13 mouse cellular contexts compared by ENCODE assay signal in the genomic region with DNA sequence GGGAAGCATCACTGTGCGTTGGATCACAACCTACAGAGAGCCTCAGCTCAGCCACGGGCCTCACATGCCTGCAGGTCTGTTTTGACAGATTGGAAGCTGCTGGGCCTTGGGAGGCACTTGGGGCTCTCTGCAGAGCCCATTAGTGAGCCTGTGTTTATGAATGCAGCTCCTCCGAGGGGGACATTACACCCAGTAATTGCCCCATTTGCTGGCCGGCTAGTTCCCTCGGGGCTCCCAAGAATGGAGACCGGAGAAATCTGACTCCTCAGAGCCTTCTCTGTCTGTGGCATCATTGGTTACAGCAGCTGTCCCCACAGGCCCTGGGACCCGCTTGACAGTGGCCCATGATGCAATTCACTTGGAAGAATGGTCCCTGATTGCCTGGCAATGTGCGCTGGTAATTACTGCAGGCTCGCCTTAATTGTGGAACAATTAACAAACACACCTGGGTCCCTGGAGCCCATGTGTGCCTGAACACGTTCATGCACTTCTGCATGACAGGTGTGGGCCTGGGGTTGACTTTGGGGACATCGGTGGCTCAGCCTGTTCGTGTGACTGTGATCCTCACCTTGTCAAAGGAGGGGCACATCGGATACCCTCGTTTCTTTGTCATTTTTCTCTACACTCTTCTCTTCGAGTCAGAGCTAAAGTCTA. TPM values are rescaled to one million over a fixed set of nuclear protein-coding genes. Genes with fewer than 3 reads are reported as not detected.
DNase-seq lines count a peak whose midpoint lies in the region; ATAC-seq and TF ChIP-seq lines count a peak whose summit lies in the region.
"Had no signal": no experiment of that assay in that cellular context is flagged by ENCODE, and none has a peak within 500 bp of the region (broad histone marks: within the 10 kb centered on the region; RNA-seq: fewer than 3 reads in every experiment).

No protein-coding gene starts in this region.

- no peak for TF ChIP-seq POLR2A in kidney, adult 2 months (IDR thresholded peaks at IDR 0.05; ENCODE audit: low read depth, low read length)

- H3K9ac ChIP-seq in embryonic facial prominence, embryonic 14.5 days (ENCODE audit: low read depth, low read length) = no peak overlapping the region
- no peak overlapping the region for H3K9ac ChIP-seq in forebrain, embryonic 16.5 days (replicated peaks; ENCODE audit: low read depth, low read length)
- H3K9ac ChIP-seq in limb, embryonic 11.5 days (ENCODE audit: low read length) = no peak overlapping the region
- 0 out of 2 replicates have a peak overlapping the region, but pooled peaks have one; percentile 31 for H3K9ac ChIP-seq in neural tube, embryonic 13.5 days

- peak; percentile 71 for DNase-seq in embryonic facial prominence, embryonic 14.5 days (ENCODE audit: low spot score)
- peak; percentile 43 for DNase-seq in limb, embryonic 11.5 days (ENCODE audit: low spot score)
- DNase-seq in spleen, adult 12 weeks (ENCODE audit: low spot score) = no peak
- no peak for DNase-seq in kidney, adult 2 months
- no peak for DNase-seq in cerebellum, postnatal 4 days (ENCODE audit: low spot score in 2 of 2)
- DNase-seq: adrenal gland, adult 8-10 months; kidney, postnatal 4 days; spleen, adult 18-20 months had no signal

- TF ChIP-seq CTCF in kidney, adult 2 months (conservative IDR thresholded peaks at IDR 0.05; ENCODE audit: insufficient read depth, insufficient read length, low read depth, low read length) = no peak

- ATAC-seq in embryonic facial prominence, embryonic 14.5 days (ENCODE audit: low read depth) = peak; percentile 89
- peak; percentile 37 for ATAC-seq in forebrain, embryonic 16.5 days
- ATAC-seq in limb, embryonic 11.5 days (ENCODE audit: insufficient number of reproducible peaks, low FRiP score, low TSS enrichment, low read depth) = 0 out of 2 replicates have a peak, but pooled peaks have one; percentile 41
- peak; percentile 85 for ATAC-seq in neural tube, embryonic 13.5 days (ENCODE audit: low read depth)

- no peak overlapping the region for H3K4me2 ChIP-seq in embryonic facial prominence, embryonic 14.5 days (ENCODE audit: low read depth, low read length)
- H3K4me2 ChIP-seq in forebrain, embryonic 16.5 days (ENCODE audit: low read length) = no peak overlapping the region
- H3K4me2 ChIP-seq in limb, embryonic 11.5 days (ENCODE audit: low read depth, severe bottlenecking) = no peak overlapping the region
- no peak overlapping the region for H3K4me2 ChIP-seq in neural tube, embryonic 13.5 days

- H3K4me3 ChIP-seq in embryonic facial prominence, embryonic 14.5 days (ENCODE audit: low read depth, low read length) = no peak overlapping the region
- H3K4me3 ChIP-seq in forebrain, embryonic 16.5 days (replicated peaks; ENCODE audit: low read length) = no peak overlapping the region
- no peak overlapping the region for H3K4me3 ChIP-seq in limb, embryonic 11.5 days (ENCODE audit: low read depth, low read length)
- no peak overlapping the region for H3K4me3 ChIP-seq in neural tube, embryonic 13.5 days
- no peak overlapping the region for H3K4me3 ChIP-seq in kidney, adult 2 months (ENCODE audit: insufficient read depth, low read depth, low read length)
- H3K4me3 ChIP-seq: heart, embryonic 10.5 days; left cerebral cortex, adult 2 months had no signal

- H3K27ac ChIP-seq in embryonic facial prominence, embryonic 14.5 days (replicated peaks; ENCODE audit: low read depth, low read length) = no peak overlapping the region
- 0 out of 2 replicates have a peak overlapping the region, but pooled peaks have one; percentile 16 for H3K27ac ChIP-seq in forebrain, embryonic 16.5 days (ENCODE audit: low read length)
- no peak overlapping the region for H3K27ac ChIP-seq in limb, embryonic 11.5 days (replicated peaks; ENCODE audit: low read depth, low read length)
- peak overlapping the region; percentile 89 for H3K27ac ChIP-seq in neural tube, embryonic 13.5 days (replicated peaks)
- H3K27ac ChIP-seq in kidney, adult 2 months (ENCODE audit: insufficient read depth, low read depth, low read length) = no peak overlapping the region
- H3K27ac ChIP-seq: heart, embryonic 10.5 days; left cerebral cortex, adult 2 months had no signal

- H3K9me3 ChIP-seq in embryonic facial prominence, embryonic 14.5 days (ENCODE audit: control insufficient read depth, low read length) = no peaks in the 10 kb centered on the region
- no peaks in the 10 kb centered on the region for H3K9me3 ChIP-seq in forebrain, embryonic 16.5 days (ENCODE audit: control insufficient read depth, low read length)
- no peaks in the 10 kb centered on the region for H3K9me3 ChIP-seq in limb, embryonic 11.5 days (ENCODE audit: control insufficient read depth, low read length)
- H3K9me3 ChIP-seq in neural tube, embryonic 13.5 days = no peaks in the 10 kb centered on the region
- H3K9me3 ChIP-seq: heart, embryonic 10.5 days had no signal

- 40% methylated on average over 15 of the region's 15 CpGs for WGBS in embryonic facial prominence, embryonic 14.5 days
- 32% methylated on average over 15 of the region's 15 CpGs for WGBS in forebrain, embryonic 16.5 days
- 30% methylated on average over 15 of the region's 15 CpGs for WGBS in limb, embryonic 11.5 days
- WGBS in neural tube, embryonic 13.5 days = 19% methylated on average over 15 of the region's 15 CpGs
- WGBS in kidney, adult 2 months = 61% methylated on average over 15 of the region's 15 CpGs

- H3K36me3 ChIP-seq in embryonic facial prominence, embryonic 14.5 days (ENCODE audit: control insufficient read depth, insufficient read depth, low read length) = peaks cover 59% of the 10 kb centered on the region
- H3K36me3 ChIP-seq in forebrain, embryonic 16.5 days (ENCODE audit: control insufficient read depth, insufficient read depth) = no peaks in the 10 kb centered on the region
- H3K36me3 ChIP-seq in limb, embryonic 11.5 days (ENCODE audit: control insufficient read depth, insufficient read depth, low read length) = peaks cover 3% of the 10 kb centered on the region
- peaks cover 75% of the 10 kb centered on the region for H3K36me3 ChIP-seq in neural tube, embryonic 13.5 days
- peaks cover 1% of the 10 kb centered on the region for H3K36me3 ChIP-seq in kidney, adult 2 months (ENCODE audit: control insufficient read depth, insufficient read depth, low read length)

- H3K4me1 ChIP-seq in embryonic facial prominence, embryonic 14.5 days (ENCODE audit: control insufficient read depth, insufficient read depth, low read length) = no peaks in the 10 kb centered on the region
- H3K4me1 ChIP-seq in forebrain, embryonic 16.5 days (replicated peaks; ENCODE audit: control insufficient read depth, insufficient read depth, low read length) = peaks cover 13% of the 10 kb centered on the region
- H3K4me1 ChIP-seq in limb, embryonic 11.5 days (ENCODE audit: control insufficient read depth, insufficient read depth, low read length) = 0 out of 2 replicates have a peak, but pooled peaks cover 3% of the 10 kb centered on the region
- H3K4me1 ChIP-seq in neural tube, embryonic 13.5 days (replicated peaks) = peaks cover 58% of the 10 kb centered on the region
- no peaks in the 10 kb centered on the region for H3K4me1 ChIP-seq in kidney, adult 2 months (ENCODE audit: control insufficient read depth, insufficient read depth, low read length)

- no peaks in the 10 kb centered on the region for H3K27me3 ChIP-seq in embryonic facial prominence, embryonic 14.5 days (replicated peaks; ENCODE audit: control insufficient read depth, insufficient read depth, low read length)
- H3K27me3 ChIP-seq in forebrain, embryonic 16.5 days (replicated peaks; ENCODE audit: control insufficient read depth, insufficient read depth, low read length) = no peaks in the 10 kb centered on the region
- H3K27me3 ChIP-seq in limb, embryonic 11.5 days (ENCODE audit: control insufficient read depth, insufficient read depth, low read length) = no peaks in the 10 kb centered on the region
- H3K27me3 ChIP-seq in neural tube, embryonic 13.5 days = no peaks in the 10 kb centered on the region
- H3K27me3 ChIP-seq in kidney, adult 2 months (replicated peaks; ENCODE audit: control insufficient read depth, insufficient read depth, low read length) = no peaks in the 10 kb centered on the region
- H3K27me3 ChIP-seq: CH12.LX had no signal

RNA-seq across cellular contexts. Expression of a gene that starts 51.6 kb away (rescaled TPM):
- 3.8 and 4.1 TPM in 2 replicates for polyA plus RNA-seq in embryonic facial prominence, embryonic 14.5 days (2014; fragmentation: Nextera tagmentation; extraction: Ambion mirVana)
- 0.83 and 0.85 TPM in 2 replicates for polyA plus RNA-seq in forebrain, embryonic 16.5 days (2015; fragmentation: Nextera tagmentation; extraction: Ambion mirVana)
- polyA plus RNA-seq in limb, embryonic 11.5 days (2014; fragmentation: Nextera tagmentation; extraction: Ambion mirVana) = 2.8 and 3.3 TPM in 2 replicates
- polyA plus RNA-seq in neural tube, embryonic 13.5 days (2015; fragmentation: Nextera tagmentation; extraction: Ambion mirVana) = 1.1 and 2.1 TPM in 2 replicates
- 10.7 and 12.5 TPM in 2 replicates for polyA plus RNA-seq in kidney, adult 2 months (2012; rRNA removed)

Comparison
In these comparisons a context has a peak if more than half of its experiments do, and no peak if none do; other contexts are left out.
1. ATAC-seq: peak in every context shown above with its lines; median percentile 89 in embryonic facial prominence, embryonic 14.5 days; 85 in neural tube, embryonic 13.5 days; 41 in limb, embryonic 11.5 days; 37 in forebrain, embryonic 16.5 days.
2. DNase-seq: peak in embryonic facial prominence, embryonic 14.5 days (single experiment) and limb, embryonic 11.5 days (single experiment); none in spleen, adult 12 weeks (single experiment), kidney, adult 2 months (single experiment) and cerebellum, postnatal 4 days (0 of 2).
3. H3K27ac ChIP-seq: peak in forebrain, embryonic 16.5 days (single experiment) and neural tube, embryonic 13.5 days (single experiment); none in embryonic facial prominence, embryonic 14.5 days (single experiment), limb, embryonic 11.5 days (single experiment) and kidney, adult 2 months (single experiment).